Mouse (Mus musculus) frontal cortex, postnatal 10 days (tissue): Measurements from ENCODE around the gene Slc2a4.

Experiments
- DNase-seq, 2 experiments: peaks; one replicate each; pipeline ENCODE4 v3.0.0; 2022; ENCODE audit warnings: low spot score in 2 of 2, mixed read lengths in 1 of 2

Gene Slc2a4

DNA sequence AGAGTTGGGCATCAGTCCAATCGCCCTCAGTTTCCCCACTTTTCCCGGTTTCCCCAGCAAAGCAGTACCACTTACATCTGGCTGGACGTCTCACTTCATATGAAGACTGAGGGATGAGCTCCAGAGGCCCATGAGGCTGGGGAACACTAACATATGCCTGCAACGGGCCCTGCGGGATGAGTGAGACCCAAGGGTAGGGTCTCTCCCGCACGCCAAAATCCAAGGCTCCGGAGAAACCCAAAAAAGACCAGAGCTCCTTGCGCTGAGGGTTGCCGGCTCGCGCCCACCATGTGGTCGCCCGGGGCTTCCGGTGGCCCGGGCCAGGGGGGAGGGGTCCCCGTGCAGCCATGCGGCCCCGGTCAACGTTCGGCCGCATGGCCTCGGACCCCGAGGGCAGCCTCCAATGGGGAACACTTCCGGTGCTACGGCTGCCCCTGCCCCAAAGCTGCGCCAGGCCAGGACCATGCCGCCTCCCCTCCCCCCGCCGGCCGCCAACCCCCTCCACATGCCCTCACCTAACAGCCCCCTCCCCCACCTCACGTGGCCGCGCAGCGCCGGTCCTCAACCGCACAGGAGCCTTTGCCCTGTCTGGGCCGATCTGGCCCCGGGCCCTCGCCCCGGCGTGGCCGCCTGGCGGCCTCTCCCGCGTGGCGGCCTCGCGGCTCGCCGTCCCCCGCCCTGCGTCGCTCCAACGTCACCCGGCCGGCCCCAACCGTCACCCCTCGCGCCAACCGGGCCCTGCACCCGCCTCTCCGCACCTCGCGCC lies 27.5 kb downstream of the Slc2a4 start:
- DNase-seq = peak; percentile 56 to 66

DNA sequence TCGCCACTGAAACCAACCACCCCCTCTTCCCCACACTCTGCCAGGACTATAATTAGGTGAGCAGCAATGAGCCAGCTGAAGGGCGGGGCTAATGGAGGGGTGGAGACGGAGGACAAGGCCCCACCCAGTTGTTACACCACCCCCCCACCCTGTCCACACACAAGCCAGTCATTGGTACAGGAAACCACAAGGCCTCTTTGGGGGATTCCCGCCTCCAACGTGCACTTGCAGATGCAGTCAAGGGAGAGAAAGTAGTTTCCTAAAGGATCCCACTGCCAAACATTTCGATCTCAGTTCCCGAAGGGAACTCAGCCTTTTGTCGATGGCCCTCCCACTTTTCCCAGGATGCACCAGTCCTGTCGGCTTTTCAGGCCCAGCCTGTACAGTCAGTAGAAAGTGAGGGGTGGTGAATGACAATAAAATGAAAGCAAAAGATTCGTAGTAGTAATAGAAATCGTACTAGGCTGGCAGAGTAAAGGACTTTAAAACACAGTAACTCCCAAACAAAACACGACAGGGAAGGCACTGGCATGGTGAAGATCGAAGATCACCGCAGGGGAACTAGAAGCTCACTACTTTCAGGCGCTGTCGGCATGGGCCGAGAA lies 28.2 kb downstream of the Slc2a4 start:
- DNase-seq = peak; percentile 44 to 59

DNA sequence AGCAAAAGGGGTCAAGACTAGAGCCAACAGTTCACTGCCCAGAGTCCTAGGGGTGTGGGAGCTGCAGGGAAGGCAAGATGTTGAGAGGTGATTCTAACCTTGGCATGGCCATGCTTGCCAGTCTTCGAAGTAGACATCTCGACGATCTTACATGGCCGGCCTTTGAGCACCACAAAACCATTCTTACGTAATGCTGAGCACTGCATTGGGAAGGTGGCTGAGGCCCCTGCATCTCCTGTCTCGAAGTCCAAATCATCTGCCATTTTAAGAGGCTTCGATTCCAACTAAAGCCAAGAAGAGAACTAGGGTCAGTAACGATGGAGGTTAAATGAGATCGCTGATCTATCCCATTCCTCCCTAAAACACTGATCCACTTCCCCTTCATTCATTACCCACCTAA lies 28.9 kb downstream of the Slc2a4 start:
- no peak for DNase-seq

DNA sequence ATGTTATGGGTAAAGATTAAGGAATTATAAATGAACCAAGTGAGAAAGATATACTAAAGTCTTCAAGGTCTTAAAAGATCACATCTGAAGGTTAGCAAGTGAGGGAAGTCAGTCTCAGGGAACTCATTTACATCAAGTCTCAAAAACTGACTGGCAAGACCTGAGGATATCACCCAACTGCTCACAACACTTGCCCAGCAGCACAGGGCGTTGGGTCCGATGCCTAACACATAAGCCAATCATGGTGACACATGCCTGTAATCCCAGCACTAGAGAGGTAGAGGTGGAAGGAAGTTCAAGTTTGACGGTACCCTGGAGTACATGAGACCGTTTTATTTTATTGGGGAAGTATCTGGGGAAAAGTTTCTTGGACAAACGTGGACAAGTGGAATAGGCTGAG lies 29.9 kb downstream of the Slc2a4 start:
- DNase-seq = no peak

DNA sequence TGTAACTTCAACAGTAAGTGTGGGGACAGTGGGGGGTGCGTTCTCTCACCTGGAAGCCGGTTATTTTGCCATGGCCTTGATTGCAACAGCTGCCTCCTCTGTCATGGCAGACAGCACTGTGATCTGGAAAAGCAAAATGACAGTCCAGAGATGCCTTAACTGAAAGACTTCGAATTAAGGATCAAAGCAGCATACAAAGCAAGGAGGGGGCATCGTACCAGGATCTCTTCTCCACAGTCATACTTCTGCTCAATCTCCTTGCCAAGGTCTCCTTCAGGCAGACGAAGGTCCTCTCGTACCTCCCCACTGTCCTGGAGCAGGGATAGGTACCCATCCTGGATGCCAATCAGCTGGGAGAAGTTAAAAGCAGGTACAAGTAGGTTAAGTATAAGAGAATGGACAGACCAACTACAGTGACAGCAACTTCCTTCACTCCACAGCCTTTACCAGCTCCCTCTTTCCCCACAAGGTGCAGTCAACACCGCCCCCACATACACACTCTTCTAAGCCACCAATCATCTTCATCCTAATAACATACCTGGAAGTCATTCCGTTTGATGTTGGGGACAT lies 30.5 kb downstream of the Slc2a4 start:
- no peak for DNase-seq

DNA sequence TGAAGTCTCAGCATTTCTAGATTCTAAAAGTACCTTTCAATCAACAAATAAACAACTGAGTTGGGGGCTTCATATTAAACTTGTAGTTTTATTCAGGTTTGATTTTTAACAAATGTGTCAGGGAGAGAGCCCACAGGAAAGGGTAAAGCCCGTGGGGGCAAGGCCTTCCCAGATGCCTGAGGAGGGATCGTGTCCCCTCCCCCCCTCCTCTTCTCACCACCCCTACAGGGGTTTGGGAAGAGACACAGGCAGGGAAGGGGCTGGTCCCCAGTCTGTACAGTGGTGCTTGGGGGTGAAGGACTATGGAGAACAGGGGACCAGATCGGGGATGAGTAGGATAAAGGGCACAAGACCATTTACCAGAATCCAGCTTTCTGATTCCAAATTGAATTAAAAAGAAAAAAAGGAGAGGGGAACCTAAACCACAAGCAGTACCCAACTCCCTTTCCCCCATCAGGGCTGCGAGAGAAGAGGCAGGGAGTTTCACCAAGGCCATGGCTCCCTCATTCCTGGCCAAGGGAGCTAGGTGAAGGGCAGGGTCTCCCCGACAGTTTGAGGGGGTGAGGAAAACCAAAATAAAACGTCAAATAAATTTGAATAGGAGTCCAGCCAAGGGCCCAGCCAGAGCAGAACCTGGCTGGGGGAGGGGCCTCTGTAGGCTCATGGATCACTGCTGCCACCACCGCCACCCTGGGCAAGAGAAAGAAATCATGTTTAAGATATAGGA lies 31.2 kb downstream of the Slc2a4 start:
- DNase-seq = peak in 1 of 2 experiments; percentile 8

DNA sequence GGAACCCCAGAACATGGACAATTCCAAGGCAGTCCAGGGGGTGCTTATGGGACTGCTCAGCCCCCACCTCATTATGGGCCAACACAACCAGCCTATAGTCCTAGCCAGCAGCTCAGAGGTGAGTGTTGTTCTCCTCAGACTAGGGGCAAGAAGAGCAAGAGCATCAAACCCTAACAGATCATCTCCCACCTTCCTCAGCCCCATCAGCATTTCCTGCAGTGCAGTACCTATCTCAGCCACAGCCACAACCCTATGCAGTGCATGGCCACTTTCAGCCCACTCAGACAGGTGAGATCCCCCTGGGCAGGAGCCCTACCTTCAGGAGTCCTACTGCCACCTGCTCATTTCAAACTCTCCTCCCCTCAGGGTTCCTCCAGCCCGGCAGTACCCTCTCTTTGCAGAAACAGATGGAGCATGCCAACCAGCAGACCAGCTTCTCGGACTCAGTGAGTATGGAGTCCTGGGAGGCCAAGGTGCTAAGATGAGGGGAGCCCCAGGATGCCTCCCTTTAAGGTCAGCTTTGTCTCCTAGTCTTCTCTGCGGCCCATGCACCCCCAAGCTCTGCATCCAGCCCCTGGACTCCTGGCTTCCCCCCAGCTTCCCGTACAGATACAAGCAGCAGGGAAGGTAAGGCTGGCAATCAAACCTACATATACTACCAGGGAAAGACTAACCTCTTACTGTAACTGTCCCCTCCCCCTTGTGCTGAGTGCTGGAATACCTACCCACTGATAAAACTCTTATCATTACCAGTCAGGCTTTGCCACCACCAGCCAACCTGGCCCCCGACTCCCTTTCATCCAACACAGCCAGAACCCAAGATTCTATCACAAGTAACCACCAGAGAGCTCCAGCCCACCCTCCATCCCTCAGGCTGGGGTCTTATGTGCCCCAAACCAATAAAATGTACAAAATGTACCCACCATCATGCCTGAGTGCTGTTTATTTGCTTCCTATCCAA lies 32.0 kb downstream of the Slc2a4 start:
- peak in 1 of 2 experiments; percentile 6 for DNase-seq

DNA sequence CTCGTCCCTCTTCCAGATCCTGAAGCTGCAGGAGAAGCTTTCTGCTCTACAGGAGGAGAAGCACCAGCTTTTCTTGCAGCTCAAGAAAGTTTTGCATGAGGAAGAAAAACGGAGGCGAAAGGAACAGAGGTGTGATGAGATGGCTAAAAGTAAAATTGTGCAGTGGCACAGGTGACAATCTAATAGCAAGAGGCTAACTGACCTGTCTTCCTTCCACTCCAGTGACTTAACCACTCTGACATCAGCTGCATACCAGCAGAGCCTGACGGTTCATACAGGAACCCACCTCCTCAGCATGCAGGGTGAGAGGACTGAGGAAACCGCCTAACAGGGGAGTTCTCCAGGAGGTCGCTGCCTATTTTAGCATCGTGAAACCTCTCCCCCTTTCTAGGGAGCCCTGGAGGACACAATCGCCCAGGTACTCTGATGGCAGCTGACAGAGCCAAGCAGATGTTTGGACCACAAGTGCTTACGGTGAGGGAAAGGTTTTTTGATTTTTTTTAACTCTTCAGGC lies 33.0 kb downstream of the Slc2a4 start:
- DNase-seq = no peak

DNA sequence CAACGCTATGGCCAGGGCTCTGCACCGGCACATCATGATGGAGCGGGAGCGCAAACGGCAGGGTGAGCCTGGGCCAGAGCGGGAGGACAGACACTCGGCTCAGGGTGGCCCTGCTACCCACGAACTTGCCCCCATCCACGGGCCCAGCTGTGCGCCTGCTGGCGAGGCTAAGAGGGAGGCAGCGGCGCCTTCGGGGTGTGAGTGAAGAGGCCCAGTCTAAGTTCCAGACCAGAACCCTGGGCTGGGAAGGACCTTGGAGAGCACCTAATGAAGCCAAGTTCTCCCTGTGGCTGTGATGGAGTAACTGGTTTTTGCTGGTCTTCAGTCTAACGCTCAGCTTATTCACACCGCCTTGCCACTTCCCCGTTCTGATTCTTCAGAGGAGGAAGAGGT lies 33.6 kb downstream of the Slc2a4 start:
- DNase-seq = no peak

DNA sequence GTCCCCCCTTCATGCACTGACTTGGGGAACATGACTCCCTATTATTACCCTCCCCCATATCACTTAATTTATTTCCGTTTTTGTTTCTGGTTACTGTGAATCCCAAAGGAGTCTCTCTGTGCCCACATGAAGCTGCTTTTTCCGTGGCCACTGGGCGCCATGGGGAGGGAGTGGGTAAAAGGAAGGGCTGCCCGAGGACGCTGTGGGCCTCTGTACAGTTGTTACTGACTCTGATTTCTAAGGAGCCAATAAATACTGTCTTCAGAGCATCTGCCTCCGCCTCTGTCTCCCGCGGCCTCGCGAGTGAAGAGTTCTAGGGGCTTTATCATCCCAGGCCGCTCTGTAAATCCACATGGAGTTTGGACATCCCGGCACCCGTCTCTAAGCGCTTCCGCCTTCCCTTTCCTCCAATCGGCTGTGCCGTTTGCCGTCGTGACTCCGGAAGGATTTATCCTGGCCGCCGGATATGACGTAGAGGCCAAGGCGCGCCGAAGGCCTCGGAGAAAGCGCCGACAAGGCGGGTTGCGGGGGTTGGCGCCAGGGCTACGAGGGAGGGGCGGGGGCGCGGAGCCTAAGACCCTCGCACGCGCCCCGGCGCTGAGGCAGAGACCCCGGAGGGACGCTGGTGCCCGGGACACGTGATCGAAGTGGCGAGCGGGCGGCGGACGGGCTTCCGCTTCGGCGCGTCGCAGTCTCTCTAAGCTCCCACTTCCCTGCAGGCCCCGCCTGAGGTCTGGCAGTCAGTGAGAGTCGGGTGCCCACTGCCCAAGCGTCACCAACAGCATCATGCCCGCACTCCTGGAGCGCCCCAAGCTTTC lies 34.2 kb downstream of the Slc2a4 start, which contains the start of gene Gps2:
Gps2 (plus strand) TSS at position 335 of the 818 bp plus-strand sequence.
- DNase-seq = peak; percentile 86 to 92

DNA sequence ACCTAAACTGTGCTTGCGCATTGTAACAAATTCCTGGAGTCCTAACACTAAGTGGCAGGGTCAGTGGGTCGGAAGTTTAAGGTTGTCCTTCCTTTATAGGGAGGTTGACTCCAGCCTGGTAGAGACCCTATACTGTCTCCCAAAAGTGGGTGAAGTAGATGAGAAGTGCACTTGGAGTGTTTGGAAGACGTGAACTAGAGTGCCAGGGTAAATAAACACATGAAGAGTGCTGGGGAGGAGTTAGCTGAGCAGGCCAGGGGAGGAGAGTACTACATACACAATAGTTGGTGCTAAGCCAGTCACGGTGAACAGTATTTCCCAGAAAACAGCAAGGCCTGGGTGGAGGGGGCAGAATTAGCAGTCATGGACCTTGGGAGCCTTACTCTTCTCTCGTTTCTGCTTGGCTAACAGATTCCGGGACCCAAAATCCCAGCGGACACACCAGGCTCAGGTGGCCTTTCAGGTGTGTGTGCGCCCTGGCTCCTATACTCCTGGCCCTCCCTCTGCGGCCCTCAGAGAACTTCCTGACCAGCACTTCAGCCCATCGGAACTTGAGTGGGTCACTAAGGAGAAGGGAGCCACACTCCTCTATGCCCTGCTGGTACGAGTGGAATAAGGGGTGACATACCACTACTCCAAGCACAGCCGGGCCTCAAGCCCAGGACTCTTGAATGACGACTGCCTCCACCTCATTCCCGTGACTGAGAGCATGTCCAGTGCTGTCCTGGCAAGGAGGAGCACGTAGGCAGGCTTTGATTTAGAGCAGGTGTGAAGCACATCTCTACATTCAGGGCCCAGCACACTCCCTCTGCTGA lies 35.1 kb downstream of the Slc2a4 start:
- DNase-seq = no peak

DNA sequence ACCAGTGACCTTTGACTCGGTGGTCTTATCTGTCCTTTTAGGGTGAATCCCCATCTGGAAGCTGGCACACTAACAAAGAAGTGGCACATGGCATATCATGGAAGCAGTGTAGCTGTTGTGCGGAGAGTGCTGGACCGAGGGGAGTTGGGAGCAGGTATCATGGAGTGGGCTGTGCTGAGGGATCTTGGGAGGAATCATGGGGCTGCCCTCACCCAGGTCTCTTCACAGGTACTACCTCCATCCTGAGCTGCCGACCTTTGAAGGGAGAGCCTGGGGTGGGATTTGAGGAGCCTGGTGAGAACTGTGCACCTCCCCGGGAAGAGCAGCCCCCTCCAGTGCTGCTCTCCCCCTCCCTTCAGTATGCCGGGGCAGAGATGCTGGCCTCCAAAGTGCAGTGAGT lies 36.3 kb downstream of the Slc2a4 start:
- DNase-seq = no peak

DNA sequence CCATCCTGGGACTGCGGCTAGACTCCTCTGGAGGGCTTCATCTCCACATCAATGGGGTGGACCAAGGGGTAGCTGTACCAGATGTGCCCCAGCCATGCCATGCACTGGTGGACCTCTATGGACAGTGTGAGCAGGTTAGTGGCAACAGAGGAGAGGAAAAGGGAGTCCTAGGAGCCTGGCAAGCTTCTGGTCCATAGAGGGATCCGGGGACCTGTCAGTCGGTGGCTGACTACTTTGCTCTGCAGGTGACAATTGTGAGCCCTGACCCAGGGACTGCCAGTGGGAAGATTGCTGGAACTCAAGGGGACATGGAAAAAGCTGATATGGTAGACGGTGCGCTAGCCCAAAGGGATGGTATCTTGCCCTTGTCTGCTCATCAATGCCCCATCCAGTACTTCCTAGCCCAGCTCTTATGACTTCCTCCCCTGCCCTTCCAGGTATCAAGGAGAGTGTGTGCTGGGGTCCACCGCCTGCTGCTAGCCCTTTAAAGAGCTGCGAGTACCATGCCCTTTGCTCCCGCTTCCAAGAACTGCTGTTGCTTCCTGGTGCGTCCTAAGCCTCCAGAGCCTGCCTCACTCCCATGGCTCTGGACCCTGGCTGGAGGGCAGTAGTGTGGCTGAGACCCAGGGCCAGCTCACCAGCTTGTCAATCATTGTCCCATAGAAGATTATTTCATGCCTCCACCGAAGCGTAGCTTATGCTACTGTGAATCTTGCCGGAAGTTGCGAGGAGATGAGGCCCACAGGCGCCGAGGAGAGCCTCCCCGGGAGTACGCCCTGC lies 37.0 kb downstream of the Slc2a4 start:
- no peak for DNase-seq

DNA sequence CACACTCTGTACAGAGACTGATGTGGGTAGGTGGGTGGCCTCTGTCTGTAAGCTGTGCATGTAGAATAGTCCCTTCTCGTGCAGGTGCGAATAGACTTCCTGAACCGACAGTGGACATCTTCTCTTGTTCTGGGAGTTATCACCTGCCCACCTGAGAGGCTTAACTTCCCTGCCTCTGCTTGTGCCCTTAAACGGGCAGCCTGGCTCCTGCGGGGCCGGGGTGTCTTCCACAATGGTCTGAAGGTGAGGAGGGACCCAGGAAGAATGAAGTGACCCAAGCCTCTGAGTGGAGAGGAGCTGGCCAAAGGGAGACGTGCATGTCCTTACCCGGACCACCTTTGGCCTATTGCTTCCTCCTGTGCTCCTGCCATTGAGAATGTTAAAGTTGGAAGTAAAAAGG lies 37.8 kb downstream of the Slc2a4 start:
- DNase-seq = no peak

DNA sequence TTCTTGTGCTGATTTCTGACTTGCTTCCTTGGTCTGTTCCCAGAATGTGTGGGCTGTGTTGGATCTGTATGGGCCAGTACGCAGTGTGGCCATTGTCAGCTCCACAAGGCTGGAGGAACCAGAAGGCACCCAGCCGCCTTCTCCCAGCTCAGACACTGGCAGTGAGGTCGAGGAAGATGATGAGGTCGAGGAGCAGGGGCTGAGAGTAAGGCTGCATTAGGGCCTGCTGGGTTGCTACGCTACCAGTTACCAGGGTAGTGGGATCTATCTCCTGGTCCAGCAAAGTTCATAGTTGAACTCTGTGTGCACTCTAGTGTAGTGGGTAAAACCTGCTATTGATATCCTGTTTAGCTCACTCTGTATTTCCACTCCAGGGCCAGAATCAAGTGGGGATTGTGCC lies 38.8 kb downstream of the Slc2a4 start:
- DNase-seq = no peak

DNA sequence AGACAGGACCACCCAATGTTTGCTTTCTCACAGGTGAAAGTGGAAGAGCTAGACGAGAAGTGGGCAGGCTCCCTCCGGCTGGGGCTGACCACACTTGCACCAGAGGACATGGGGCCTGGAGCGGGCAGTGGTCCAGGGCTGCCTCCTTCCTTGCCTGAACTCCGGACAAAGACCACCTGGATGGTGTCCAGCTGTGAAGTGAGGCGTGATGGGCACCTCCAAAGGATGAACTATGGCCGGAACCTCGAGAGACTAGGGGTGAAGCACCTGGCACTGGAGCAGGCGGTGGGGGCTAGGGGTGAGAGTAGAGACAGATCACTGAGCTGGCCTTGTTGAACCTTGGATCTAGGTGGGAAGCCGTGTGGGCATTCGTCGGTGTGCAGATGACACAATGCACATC lies 39.3 kb downstream of the Slc2a4 start:
- DNase-seq = no peak

DNA sequence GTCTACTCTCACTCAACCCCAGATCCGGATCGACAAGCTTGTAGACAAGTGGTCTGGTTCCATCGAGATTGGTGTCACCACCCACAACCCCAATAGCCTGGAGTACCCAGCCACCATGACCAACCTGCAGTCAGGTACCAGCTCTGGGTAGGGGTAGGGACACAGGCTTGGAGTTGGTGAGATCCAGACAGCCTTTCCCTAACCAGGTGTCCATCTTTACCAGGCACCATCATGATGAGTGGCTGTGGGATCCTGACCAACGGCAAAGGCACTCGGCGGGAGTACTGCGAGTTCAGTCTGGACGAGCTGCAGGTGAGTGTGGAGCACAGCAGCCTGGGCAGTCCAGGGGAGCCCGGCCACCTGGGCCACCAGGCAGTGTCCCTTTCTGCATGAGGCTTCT lies 43.7 kb downstream of the Slc2a4 start:
- no peak for DNase-seq

DNA sequence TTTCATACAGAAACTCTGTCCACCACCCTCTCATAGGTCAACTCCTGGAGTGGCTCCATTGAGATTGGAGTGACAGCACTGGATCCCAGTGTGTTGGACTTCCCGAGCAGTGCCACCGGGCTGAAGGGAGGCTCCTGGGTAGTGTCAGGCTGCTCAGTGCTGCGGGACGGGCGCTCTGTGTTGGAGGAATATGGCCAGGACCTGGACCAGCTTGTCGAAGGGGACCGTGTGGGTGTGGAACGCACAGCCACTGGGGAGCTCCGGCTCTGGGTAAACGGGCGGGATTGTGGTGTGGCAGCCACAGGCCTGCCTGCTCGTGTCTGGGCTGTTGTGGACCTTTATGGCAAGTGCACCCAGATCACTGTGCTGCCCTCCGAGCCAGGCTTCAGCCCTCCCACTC lies 45.0 kb downstream of the Slc2a4 start:
- DNase-seq = no peak

DNA sequence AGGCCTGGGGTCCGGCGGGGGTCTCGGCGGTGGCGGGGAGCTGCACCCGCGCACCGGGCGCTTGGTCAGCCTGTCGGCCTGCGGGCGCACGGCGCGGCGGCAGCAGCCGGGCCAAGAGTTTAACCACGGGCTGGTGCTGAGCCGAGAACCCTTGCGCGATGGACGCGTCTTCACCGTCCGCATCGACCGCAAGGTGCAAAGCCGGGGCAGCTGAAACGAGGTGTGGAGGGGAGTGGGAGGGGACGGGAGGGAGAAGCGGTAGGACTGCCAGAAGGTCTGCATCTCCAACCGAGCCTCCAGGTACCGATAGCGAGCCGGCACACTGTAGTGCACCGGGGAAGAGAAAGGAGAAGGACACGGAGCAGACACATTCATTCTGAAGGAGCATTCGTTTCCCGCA lies 46.0 kb downstream of the Slc2a4 start:
- DNase-seq = no peak
